Mouse (Mus musculus): ENCODE data around the gene Krtcap3. TPM values are rescaled to one million over a fixed set of nuclear protein-coding genes. Genes with fewer than 3 reads are reported as not detected.

Krtcap3 gene
- polyA plus RNA-seq, 1 experiment from 2014 or later = 31.9 TPM

GRCm38 (mm10) chr5:31255971-31256370 is 4.5 kb downstream of the Krtcap3 start:
- Histone ChIP-seq H3K4me3 (replicated peaks; ENCODE audit: low read depth, low read length) (no peak overlapping the region), H3K27me3 (ENCODE audit: insufficient read depth, low read length) (no peaks in the 10 kb centered on the region), H3K4me2 (ENCODE audit: low read length) (no peak overlapping the region), H3K4me1 (replicated peaks; ENCODE audit: insufficient read depth, low read length) (0 out of 2 replicates have a peak, but pooled peaks cover 4% of the 10 kb centered on the region), H3K27ac (no peak overlapping the region), H3K9ac (ENCODE audit: low read depth, low read length) (no peak overlapping the region), H3K36me3 (ENCODE audit: insufficient read depth, low read length) (peaks cover 32% of the 10 kb centered on the region; the same call in 1 of the 2 replicates), H3K9me3 (replicated peaks; ENCODE audit: low read length) (no peaks in the 10 kb centered on the region)
- no peak for TF ChIP-seq CTCF (IDR thresholded peaks at IDR 0.05; ENCODE audit: low read depth)
- DNase-seq (ENCODE audit: low spot score) = no peak
- ATAC-seq (replicated peaks; ENCODE audit: low FRiP score, low read depth) = no peak
- 67% methylated on average over 2 of the region's 2 CpGs for WGBS

GRCm38 (mm10) chr5:31257616-31258015 is 6.1 kb downstream of the Krtcap3 start:
- Histone ChIP-seq H3K27ac (no peak overlapping the region), H3K36me3 (ENCODE audit: insufficient read depth, low read length) (peaks cover 34% of the 10 kb centered on the region), H3K4me2 (ENCODE audit: low read length) (no peak overlapping the region), H3K9ac (ENCODE audit: low read depth, low read length) (no peak overlapping the region), H3K27me3 (ENCODE audit: insufficient read depth, low read length) (no peaks in the 10 kb centered on the region), H3K9me3 (replicated peaks; ENCODE audit: low read length) (no peaks in the 10 kb centered on the region), H3K4me3 (replicated peaks; ENCODE audit: low read depth, low read length) (no peak overlapping the region), H3K4me1 (replicated peaks; ENCODE audit: insufficient read depth, low read length) (no peaks in the 10 kb centered on the region)
- DNase-seq (ENCODE audit: low spot score) (no peak), ATAC-seq (replicated peaks; ENCODE audit: low FRiP score, low read depth) (no peak)
- TF ChIP-seq CTCF (IDR thresholded peaks at IDR 0.05; ENCODE audit: low read depth) = no peak
- 87% methylated on average over 11 of the region's 11 CpGs for WGBS

- H3K36me3 ChIP-seq (ENCODE audit: insufficient read depth, low read length) = peaks cover 55% of the 10 kb centered on the region
- no peak overlapping the region for H3K4me3 ChIP-seq (replicated peaks; ENCODE audit: low read depth, low read length)
- ATAC-seq (replicated peaks; ENCODE audit: low FRiP score, low read depth) = no peak
- no peak overlapping the region for H3K9ac ChIP-seq (ENCODE audit: low read depth, low read length)
- H3K27ac ChIP-seq = no peak overlapping the region
- H3K9me3 ChIP-seq (replicated peaks; ENCODE audit: low read length) = no peaks in the 10 kb centered on the region
- no peak for TF ChIP-seq CTCF (IDR thresholded peaks at IDR 0.05; ENCODE audit: low read depth)
- H3K4me2 ChIP-seq (ENCODE audit: low read length) = no peak overlapping the region
- no peak for DNase-seq (ENCODE audit: low spot score)
- no peaks in the 10 kb centered on the region for H3K4me1 ChIP-seq (replicated peaks; ENCODE audit: insufficient read depth, low read length)
- no peaks in the 10 kb centered on the region for H3K27me3 ChIP-seq (ENCODE audit: insufficient read depth, low read length)
- 87% methylated on average over 7 of the region's 7 CpGs for WGBS
These were observed 14.6 kb downstream of the Krtcap3 start for GRCm38 (mm10) chr5:31266101-31266500.

- Histone ChIP-seq H3K9me3 (replicated peaks; ENCODE audit: low read length) (no peaks in the 10 kb centered on the region), H3K9ac (ENCODE audit: low read depth, low read length) (no peak overlapping the region), H3K27ac (no peak overlapping the region), H3K4me2 (ENCODE audit: low read length) (no peak overlapping the region), H3K36me3 (ENCODE audit: insufficient read depth, low read length) (peaks cover 50% of the 10 kb centered on the region), H3K4me3 (replicated peaks; ENCODE audit: low read depth, low read length) (no peak overlapping the region), H3K4me1 (replicated peaks; ENCODE audit: insufficient read depth, low read length) (no peaks in the 10 kb centered on the region), H3K27me3 (ENCODE audit: insufficient read depth, low read length) (no peaks in the 10 kb centered on the region)
- ATAC-seq (replicated peaks; ENCODE audit: low FRiP score, low read depth) = no peak
- no peak for DNase-seq (ENCODE audit: low spot score)
- no peak for TF ChIP-seq CTCF (IDR thresholded peaks at IDR 0.05; ENCODE audit: low read depth)
- 81% methylated on average over 6 of the region's 6 CpGs for WGBS
These were observed 16.2 kb downstream of the Krtcap3 start for GRCm38 (mm10) chr5:31267686-31268085.

GRCm38 (mm10) chr5:31273018-31273417 is 21.5 kb downstream of the Krtcap3 start:
- Histone ChIP-seq H3K36me3 (ENCODE audit: insufficient read depth, low read length) (peaks cover 18% of the 10 kb centered on the region; the same call in 1 of the 2 replicates), H3K4me2 (ENCODE audit: low read length) (no peak overlapping the region), H3K9me3 (replicated peaks; ENCODE audit: low read length) (no peaks in the 10 kb centered on the region), H3K27me3 (ENCODE audit: insufficient read depth, low read length) (no peaks in the 10 kb centered on the region), H3K4me3 (replicated peaks; ENCODE audit: low read depth, low read length) (no peak overlapping the region), H3K9ac (ENCODE audit: low read depth, low read length) (no peak overlapping the region), H3K4me1 (replicated peaks; ENCODE audit: insufficient read depth, low read length) (no peaks in the 10 kb centered on the region), H3K27ac (no peak overlapping the region)
- no peak for TF ChIP-seq CTCF (IDR thresholded peaks at IDR 0.05; ENCODE audit: low read depth)
- WGBS = 90% methylated on average over 6 of the region's 6 CpGs
- DNase-seq (ENCODE audit: low spot score) (no peak), ATAC-seq (replicated peaks; ENCODE audit: low FRiP score, low read depth) (no peak)

- H3K27ac ChIP-seq = no peak overlapping the region
- no peak for ATAC-seq (replicated peaks; ENCODE audit: low FRiP score, low read depth)
- 84% methylated on average over 20 of the region's 20 CpGs for WGBS
These were observed 27.9 kb downstream of the Krtcap3 start for GRCm38 (mm10) chr5:31279245-31279988.

More at GRCm38 (mm10) chr5:31279245-31279988, 27.9 kb downstream of the Krtcap3 start:
- Histone ChIP-seq H3K36me3 (ENCODE audit: insufficient read depth, low read length) (peaks cover 40% of the 10 kb centered on the region), H3K4me2 (ENCODE audit: low read length) (no peak overlapping the region), H3K9me3 (replicated peaks; ENCODE audit: low read length) (no peaks in the 10 kb centered on the region), H3K4me1 (replicated peaks; ENCODE audit: insufficient read depth, low read length) (no peaks in the 10 kb centered on the region), H3K27me3 (ENCODE audit: insufficient read depth, low read length) (no peaks in the 10 kb centered on the region), H3K4me3 (replicated peaks; ENCODE audit: low read depth, low read length) (no peak overlapping the region), H3K9ac (ENCODE audit: low read depth, low read length) (no peak overlapping the region)
- DNase-seq (ENCODE audit: low spot score) = no peak
- TF ChIP-seq CTCF (IDR thresholded peaks at IDR 0.05; ENCODE audit: low read depth) = no peak

Data from kidney, postnatal 0 days (tissue).